Mouse (Mus musculus): ENCODE measurements around the gene Slc7a1.
A peak's percentile ranks its signal among the peaks of the same experiment; 100 is the strongest.

Gene Slc7a1

DNA sequence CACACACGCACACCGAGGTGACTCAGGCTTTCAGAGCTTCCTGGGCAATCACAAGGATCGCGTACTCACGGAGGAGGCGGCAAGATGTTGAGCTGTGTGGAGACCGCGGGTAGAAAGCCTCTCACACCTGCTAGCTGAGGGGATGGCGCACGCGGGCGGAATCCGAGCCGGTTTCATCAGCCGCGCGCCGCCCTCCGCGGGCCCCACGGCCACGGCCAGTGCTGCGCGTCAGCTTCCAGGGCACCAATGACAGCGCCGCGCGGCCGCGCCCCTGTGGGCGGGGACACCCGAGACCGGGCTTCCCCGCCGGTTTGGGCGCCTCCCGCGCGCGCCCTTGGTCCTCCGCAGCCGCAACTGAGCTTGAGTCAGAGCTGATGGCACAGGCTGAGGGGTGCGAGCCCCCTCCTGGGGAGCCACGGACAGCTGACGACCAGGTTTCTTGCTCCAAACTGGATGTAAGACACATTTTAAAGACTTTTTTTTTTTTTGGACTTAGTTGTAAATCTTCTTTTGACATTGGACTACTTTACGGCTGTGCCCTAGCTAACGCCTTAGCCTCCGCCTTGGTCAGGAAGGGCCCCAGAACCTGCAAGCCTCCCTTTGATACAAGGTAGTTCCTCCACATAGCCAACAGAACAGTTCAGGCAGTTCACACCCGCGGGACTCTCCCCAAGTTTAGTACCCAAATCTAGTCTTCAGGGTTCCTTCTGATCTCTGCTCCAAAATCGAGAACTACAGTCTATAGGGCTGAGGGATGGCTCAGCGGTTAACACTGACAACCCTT lies at the start of gene Slc7a1:
Slc7a1 (minus strand) TSS at position 245 of the 784 bp plus-strand sequence.
- DNase-seq (ENCODE audit: low spot score), result peak; percentile 90

DNA sequence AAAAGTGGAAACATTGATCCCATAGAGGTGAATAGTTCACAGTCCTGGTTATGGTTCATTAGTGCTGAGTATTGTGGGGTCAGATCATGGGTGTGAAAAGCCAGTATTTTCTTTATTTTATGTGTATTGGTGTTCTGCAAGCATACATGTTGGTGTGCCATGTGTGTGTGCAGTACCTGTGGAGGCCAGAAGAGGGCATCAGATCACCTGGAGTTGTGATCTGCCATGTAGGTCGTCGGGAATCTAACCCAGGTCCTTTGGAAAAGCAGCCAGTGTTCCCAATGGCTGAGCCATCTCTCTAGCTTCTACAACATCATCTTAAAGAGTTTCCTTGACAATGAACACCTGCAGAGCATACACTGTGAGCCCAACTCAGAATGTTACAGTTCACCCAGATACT lies 45.3 kb upstream of the Slc7a1 start:
- no peak for DNase-seq (ENCODE audit: low spot score)

DNA sequence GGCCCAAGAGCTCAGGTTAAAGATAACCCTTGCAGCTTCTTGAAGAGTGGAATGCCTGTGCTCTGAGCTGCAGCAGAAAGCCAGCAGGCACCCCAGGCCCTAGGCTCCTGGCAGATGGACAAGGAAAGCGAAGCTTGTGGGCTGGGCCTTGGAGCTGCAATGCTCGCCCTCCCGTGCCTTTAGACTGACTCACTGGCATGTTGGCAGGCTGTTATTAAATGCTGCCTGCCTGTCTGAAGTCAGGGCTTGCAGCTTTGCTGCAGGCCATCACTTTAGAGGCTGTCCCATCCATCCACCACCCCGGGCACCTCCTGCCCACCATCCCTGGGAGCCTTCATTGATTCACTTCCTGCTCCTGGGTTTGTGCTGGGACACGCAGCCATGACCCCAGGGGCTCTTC lies 44.0 kb upstream of the Slc7a1 start:
- DNase-seq (ENCODE audit: low spot score), result peak; percentile 48

DNA sequence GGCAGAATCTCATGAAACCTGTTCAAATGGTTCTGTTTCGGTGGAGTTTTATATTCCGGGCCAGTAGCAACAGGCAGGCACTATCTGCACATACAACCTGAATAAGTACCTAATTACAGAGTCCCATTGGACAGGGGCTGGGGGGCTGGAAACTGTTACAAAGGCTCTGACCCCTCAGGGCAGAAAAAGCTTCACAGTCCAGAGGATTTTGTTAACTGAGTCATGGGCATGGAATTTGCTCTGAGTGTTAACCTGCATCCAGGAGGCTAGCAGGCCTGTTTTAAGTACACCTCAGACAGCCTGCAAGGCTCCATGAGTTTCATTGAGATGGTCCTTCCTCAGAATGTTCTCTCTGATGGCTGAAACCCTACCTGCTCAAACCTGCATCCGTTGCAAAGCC lies 36.0 kb upstream of the Slc7a1 start:
- DNase-seq (ENCODE audit: low spot score), result no peak

DNA sequence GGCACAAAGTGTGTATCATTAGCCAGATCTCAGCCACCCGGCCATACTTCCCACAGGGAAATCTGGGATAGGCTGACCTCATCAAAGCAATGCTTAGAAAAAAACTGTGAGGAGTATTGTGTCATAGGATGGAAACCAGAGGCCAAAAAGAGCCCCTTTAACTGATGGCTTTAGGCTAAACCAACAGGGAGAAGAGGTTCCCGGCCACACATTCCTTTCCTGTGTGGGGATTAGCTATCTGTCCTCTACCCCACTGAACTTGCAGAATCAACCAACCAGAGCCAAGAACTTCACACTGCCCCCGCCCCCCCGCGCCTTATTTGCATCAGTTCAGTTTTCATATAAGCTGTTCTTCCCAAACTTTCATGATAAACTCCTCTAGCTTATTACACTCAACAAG lies 32.4 kb upstream of the Slc7a1 start:
- no peak for DNase-seq (ENCODE audit: low spot score)

DNA sequence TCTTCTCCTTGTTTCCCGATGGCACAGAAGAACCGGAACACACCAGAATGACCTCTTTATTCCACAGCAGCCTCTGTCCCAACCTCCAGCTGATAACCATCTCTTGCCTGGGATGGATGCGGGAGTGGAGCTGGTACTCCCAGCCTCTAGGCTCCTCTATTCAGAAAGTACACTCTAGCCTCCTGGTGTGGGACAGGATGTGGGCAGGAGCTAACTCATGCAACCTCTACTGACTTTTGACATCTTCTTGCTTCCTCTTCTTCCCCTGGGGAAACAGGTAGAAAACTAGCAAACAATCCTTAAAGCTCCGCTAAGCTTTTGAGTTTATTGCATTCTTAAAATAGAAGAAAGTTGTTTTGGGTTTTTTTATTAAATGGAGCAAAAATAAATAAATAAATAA lies 29.1 kb upstream of the Slc7a1 start:
- DNase-seq (ENCODE audit: low spot score), result no peak

DNA sequence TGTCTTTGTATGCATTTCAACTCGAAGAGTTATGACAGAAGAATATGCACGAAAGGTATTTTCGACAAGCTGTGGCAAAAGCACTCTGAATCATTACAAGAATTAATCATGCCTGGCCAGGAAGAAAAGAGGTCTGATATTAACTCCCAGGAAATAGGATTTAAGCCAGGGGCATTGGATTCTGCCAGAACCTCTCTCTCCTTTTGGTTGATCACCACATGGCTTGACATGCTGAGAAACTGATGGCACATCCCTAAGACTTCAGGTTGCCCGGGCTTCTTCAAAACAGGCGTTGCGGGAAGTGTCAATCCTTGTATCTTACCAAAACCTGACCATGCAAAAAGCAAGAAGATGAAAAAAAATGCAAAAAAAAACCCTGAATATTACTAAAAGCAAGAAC lies 25.4 kb upstream of the Slc7a1 start:
- no peak for DNase-seq (ENCODE audit: low spot score)

DNA sequence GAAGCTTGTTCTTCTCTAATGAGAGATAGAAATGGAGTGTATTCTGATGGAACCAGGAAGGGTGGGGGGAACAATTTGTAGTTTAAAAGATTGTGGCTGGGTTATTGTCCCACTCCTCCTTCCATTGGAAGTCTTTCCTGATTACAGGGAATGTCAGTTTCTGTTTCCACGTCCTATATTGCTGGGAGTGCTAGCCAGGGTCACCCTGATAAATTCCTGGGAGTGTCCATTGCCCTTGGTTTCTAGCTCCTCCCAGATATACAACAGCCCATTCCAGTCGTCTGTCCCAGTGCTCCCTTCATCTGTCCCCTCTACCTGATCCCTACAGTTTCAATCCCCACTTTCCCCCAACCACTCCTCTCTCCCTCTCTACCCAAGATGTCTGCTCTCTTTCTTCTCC lies 21.6 kb upstream of the Slc7a1 start:
- DNase-seq (ENCODE audit: low spot score), result no peak

DNA sequence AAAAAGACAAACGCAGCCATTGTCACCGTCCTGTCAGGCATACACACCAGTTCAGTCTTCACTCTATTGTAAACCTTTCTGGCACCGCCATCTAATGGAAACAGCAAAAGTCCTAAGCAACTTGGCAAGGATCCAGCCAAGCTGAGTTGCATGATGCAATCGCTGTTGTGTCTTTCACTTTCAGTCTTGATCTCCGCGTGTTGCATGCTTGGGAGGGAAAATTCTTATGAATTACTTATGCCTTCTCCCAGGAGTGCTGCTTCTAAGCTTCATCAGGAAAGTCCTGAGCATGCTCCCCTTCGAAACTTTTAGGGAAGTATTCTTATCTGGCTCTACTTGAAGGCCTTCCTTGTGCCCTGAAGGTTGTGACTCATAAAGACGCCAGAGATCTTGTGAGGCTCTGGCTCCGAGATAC lies 19.4 kb upstream of the Slc7a1 start:
- DNase-seq (ENCODE audit: low spot score), result peak; percentile 28

DNA sequence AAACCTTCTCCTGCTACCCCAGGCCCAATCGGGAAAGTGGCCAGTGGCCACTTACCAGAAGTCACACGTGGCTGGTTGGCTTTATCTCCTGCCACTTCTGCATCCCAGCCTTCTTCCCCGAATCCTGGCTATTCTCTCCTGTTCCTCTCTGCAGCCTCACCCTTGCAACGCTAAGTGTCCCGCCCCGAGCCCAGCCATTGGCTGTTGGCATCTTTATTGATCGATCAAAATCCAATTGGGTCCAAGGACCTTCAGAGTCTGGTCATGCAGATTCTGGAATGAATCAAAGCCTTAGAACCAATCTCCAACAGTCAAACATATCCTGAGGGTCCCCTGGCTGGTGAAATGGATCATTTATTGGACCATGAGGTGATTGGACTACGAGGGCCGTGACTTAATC lies 18.7 kb upstream of the Slc7a1 start:
- no peak for DNase-seq (ENCODE audit: low spot score)

DNA sequence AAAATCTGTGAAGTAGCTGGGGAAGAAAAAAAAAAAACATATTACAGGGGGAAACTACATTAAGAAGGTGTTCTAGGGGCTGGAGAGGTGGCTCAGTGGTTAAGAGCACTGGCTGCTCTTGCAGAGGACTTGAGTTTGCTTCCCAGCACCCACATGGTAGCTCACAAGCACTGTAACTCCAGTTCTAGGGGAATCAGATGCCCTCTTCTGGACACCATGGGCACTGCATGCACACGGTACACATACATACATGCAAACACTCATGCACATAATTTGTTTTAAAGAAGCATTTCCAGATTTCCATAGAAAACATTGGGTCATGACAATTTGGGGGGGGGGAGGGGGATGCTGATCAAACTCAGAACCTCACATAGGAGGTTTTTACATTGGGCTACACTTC lies 18.1 kb upstream of the Slc7a1 start:
- no peak for DNase-seq (ENCODE audit: low spot score)

DNA sequence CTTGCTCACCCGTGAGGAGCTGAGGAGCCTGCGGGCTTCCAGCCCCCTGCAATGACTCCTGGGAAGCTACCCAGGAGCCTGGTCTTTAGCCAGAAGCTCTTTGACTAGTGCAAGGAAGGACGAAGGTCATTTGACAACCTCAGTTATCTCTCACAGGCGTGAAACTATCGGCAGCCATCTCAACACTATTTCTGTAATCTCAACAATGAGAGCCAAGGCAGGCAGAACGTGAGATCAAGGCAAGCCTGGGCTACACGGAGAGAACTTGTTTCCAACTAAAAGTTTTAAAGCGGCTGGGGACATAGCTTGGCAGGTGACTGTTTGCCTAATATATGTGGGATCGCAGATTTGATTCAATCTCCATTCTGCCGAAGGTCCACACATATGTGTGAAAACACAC lies 16.8 kb upstream of the Slc7a1 start:
- no peak for DNase-seq (ENCODE audit: low spot score)

DNA sequence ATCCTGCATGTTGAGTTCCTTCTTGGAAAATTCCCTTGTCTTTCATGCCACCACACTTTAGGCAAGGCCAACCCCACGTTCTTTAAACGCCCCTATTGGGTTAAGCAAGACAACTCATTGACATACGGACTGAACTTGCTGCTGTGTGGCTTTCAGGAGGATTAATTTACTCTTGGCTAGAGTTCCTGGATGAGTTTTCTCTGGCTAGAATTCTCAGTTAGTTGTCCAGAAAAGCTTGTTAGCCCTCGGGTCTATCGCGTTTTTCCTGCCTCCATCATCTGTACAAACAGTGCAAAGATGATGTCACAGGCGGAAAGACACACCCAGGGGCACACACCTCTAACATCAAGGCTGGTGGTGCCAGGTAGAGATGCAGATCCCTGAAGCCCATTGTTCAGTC lies 14.5 kb upstream of the Slc7a1 start:
- DNase-seq (ENCODE audit: low spot score), result no peak

DNA sequence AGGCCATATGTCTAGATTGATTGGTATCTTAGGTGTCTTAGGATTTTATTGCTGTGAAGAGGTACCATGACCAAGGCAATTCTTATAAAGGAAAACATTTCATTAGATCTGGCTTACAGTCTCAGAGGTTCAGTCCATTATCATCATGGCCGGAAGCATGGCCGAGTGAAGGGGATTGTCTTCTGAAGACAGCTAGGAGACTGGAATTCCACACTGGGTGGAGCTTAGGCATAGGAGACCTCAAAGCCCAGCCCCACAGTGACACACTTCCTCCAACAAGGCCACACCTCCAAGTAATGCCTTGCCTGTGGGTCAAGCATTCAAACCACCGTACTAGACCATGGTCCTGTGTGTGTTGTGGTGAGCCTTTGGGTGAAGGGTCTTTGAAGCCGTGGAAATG lies 12.8 kb upstream of the Slc7a1 start:
- DNase-seq (ENCODE audit: low spot score), result no peak

DNA sequence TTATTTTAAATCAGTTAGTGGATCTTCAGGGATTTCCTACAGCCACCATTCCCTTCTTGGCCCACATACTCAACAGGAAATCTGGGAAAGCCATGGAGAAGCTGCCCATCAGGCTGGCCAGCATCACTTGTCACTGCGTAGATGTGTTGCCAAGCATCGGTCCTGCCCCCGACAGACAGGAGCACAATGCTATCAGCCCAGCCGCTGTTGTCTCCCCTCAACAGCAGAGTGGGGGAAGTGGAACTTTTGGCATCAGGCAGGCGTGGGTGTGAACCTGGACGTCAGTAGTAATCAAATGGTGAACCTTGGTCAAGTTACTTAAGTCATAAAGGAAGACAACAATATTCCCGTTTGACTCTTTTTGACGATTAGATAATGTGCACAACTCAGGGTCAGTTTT lies 9.8 kb upstream of the Slc7a1 start:
- no peak for DNase-seq (ENCODE audit: low spot score)

DNA sequence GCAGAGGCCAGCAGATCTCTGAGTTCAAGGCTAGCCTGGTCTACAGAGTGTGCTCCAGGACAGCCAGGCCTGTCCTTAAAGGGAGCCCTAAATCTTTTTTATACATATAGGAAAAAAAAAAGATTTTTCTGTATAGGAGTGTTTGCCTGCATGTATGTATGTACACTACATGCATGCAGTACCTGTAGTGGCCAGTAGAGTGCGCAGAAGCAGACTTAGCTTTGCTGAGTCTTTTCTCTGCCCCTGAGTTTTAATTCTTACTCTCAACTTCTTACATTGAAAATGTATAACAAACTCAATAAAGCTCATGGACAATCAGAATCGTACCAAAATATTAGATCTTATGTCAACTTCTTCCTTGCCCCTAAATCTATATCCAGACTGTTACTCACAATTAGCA lies 7.2 kb upstream of the Slc7a1 start:
- no peak for DNase-seq (ENCODE audit: low spot score)

DNA sequence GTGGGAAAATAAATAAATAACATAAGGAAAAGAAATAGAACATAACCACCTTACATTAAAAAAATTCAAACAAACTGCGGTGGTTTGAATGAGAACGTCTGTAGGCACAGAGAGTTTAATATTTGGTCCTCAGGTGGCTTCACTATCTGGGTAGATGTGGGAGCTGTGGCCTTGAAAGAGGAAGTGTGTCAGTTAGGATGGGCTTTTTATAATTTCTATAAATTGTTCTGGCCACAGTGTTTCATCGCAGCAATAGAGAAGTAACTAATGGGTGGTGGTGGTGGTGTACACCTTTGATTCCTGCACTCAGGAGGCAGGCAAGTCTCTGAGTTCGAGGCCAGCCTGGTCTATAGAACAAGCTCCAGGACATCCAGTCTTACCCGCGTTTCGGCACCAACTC lies 4.8 kb upstream of the Slc7a1 start:
- DNase-seq (ENCODE audit: low spot score), result no peak

DNA sequence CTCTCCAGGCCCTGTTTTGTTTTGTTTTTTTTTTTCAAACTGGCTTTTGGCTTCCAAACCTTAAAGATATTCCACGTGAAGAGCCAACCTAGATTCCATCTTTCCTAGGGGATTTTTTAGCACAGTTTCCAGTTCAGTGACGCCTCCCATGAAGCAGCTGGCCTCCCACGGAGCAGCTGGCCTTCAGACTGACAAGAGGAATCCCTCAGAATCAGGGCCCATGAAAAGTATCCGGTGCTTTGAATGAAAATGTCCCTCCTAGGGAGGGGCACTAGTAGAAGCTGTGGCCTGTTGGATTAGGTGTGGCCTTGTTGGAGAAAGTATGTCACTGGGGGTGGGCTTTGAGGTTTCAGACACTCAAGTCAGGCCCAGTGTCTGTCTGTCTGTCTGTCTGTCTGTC lies 2.9 kb upstream of the Slc7a1 start:
- DNase-seq (ENCODE audit: low spot score), result no peak

DNA sequence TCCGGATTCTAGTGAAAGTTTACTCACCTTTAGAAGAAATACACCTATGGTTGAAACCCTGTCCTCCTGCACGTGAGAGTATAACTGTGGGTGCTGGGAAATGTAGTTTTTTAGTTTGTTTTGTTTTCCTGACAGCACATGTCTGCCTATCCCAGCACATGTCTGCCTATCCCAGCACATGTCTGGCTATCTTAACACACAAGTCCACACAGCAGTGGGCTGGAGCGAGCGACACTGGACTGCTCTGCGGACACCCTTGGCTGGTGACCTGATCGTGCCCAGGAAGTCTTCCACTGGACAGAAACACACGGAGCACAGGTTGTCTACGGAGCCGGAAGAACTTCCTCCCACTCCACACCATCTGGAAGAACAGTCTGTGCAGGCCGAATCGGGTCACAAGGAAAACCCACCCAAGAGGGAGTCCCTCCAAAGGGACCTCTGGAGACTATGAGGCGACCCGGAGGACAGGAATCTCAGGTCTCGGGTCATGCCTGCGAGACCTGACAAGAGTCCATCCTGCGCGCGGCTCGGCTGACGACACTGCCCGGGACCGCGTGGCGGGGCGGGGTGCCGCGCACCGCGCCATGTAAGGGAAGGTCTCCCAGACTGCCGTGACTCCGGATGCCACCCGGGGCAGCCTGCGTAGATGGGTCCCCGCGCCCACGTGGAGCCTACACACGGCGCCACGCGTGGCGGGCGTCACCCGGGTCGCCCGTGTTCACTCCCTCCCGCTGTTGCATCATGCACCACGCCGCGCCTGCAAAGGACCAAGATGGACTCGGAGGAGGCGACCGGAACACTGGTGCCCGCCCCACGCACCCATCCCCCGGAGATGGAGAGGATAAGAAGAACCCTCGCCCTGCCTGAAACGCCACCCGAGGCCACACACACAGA lies 691 bp downstream of the Slc7a1 start:
- DNase-seq (ENCODE audit: low spot score), result peak; percentile 45

DNA sequence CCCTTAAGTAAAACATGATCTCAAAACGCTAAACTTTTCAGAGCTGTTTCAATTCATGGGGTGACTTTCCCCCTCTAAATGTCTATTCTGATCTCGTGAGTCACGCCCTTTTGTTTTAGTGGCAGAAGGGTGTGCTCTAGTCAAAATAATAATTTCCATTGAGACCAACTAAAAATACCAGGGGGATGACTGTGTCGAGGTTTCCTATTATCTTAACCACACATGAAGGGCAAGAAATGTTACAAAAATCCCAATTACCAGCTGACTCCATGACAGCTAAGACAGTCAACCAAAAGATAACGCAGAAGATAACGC lies 1.3 kb downstream of the Slc7a1 start:
- no peak for DNase-seq (ENCODE audit: low spot score)

DNA sequence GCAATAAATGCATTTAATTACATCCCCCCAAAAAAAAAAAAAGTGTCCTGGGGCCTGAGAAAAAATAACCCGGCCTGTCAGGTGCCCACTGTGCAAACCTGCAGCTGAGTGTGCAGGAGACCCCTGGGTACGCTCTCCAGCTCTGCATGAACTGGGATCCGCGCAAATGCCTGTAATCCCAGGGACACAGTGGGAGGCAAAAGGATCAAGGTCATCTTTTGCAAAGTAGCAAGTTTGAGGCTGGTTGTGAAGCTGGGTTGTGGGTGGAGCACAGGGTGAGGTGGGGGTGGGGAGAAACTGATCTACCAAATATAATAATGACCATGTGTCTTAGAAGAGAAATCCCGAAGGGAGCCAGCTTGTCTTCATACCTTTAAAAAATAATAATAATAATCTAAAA lies 1.8 kb downstream of the Slc7a1 start:
- no peak for DNase-seq (ENCODE audit: low spot score)

DNA sequence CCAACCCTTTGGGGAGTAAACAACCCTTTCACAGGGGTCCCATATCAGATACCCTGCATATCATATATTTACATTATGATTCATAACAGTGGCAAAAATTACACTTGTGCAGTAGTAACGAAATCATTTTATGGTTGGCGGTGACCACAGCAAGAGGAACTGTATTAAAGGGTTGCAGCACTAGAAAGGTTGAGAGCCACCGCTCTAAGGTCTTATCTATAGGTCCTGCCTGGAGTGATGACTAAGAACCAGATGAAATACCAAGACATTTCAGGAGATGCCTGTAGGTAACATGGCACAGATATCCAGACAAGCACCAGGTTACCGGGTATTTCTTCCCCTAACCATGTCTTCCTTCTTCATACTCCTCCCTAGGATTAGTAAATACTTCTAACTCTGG lies 2.3 kb downstream of the Slc7a1 start:
- no peak for DNase-seq (ENCODE audit: low spot score)

DNA sequence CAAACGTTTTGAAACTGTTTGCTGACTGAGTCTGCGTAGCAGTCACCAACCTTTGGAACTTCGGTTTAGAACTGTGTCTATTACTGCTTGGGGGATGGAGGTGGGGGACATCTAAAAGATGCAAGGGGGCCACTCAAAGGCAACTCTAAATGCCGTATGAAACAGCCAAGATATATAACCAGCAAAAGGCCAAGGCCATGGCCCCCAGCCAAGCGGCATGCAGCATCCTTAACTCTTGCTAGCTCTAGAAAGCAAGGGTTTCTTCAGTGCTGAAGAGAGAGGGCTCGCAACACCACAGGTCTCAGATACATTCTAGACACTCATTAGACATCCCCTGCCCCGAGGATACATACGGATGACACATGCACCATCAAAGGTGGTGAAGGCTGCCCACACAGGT lies 6.4 kb downstream of the Slc7a1 start:
- peak; percentile 56 for DNase-seq (ENCODE audit: low spot score)

DNA sequence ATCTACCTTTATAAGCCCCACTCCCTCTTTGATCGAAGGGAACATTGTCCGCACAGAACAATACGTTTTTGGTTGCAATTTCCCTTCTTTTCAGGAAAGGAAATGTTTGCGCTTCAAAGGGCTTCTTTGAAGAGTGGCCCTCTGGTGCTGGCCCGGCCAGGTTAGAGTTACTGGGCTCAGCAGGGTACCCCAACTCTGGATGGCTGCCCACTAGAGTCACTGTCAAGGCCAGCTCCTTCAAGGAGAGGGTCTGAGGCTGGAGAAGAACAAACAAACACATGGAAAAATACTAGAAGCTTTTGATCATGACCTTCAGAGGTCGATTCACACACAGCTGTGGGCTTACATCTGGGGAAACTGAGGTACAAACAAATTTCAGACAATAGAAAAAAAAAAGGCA lies 6.9 kb downstream of the Slc7a1 start:
- DNase-seq (ENCODE audit: low spot score), result no peak

All from ovary, postnatal 36 days (tissue).